Mouse (Mus musculus) lung, postnatal 4 days (tissue): ENCODE results near the gene Slc9a3r1.

ENCODE experiments used
- DNase-seq, 2 experiments: peaks; one replicate each; pipeline ENCODE4 v3.0.0; 2021

Gene Slc9a3r1

DNA sequence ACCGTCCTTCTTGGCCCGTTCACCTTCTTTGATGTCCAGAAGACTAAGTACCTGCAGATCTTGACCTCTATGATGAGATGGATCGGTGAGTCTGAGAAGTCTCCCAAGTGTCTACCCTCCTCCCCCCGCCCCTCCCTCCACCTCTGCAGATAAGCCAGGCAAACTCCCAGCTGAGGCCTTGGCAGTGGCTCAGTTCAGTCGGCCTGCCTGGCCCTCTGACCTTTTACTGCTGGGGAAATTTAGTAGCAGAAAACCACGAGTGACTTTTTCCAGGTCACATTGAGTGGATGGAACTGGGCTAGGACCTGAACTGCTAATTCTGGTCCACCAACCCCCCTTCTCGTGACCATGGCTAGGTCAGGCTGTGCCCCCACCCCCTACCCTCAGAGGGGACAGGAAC is 65.3 kb downstream of the Slc9a3r1 start:
- no peak for DNase-seq

DNA sequence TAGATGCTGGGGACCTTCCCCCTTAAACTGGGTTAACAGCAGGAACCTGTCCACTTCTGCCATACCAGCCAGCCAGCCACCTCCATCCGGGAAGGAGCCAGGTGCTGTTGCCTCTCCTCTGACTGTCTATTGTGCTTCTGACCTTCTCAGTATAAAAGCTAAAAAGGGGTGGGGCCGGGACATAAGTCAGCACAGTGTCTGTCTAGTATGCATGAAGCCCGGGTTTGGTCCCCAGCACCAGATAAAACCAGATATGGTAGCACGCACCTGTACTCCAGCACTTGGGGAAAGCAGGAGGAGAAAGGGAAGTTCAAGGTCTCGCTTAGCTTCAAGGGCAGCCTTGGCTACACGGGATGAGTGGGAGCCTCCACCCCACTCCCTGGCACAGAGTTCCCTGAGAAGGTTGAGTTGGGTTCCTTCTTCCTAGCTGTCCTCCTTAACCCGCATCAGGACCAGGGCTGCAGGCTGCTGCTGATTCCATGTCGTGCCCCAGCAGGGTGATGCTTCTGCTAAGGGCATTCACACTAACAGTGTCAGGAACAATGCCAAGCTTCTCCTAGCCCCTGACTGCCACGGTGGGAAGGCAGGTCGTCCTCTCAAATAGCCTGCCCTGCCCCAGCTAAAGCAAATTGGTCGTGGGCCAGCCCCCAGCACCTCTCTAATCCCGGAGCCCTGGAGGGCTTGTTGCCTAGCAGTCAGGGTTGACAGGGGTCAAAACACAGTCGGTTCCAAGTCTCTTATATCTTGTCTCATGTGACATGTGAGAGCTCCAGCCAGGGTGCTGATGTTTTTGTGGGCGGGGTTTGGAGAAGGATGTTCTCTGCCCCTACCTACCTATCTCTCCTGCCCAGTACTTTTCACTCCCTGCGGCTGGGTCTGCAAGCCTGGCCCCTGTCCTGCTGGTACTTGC is 66.1 kb downstream of the Slc9a3r1 start:
- DNase-seq, result no peak
